Mouse (Mus musculus) myocyte (in vitro differentiated cells): Measurements from ENCODE around the gene Cfap46.

Experiments
- CEBPB ChIP-seq: IDR thresholded peaks from 2 replicates; pipeline ENCODE4 v1.6.1; 2011; ENCODE audit warnings: mild to moderate bottlenecking, moderate library complexity; ENCODE audit not compliant: poor library complexity, insufficient read depth, severe bottlenecking
- MAX ChIP-seq: IDR thresholded peaks from one replicate; pipeline ENCODE4 v1.6.1; 2011; ENCODE audit warnings: low read depth, mild to moderate bottlenecking, control low read depth
- POLR2A ChIP-seq: IDR thresholded peaks from one replicate; pipeline ENCODE4 v1.6.1; 2011; ENCODE audit warnings: low read depth, mild to moderate bottlenecking, control low read depth, moderate library complexity; ENCODE audit not compliant: insufficient read length
- SRF ChIP-seq: IDR thresholded peaks from one replicate; pipeline ENCODE4 v1.6.1; 2011; ENCODE audit warnings: low read depth; ENCODE audit not compliant: control insufficient read depth, insufficient read length
- TCF12 ChIP-seq: IDR thresholded peaks from one replicate; pipeline ENCODE4 v1.6.1; 2011; ENCODE audit warnings: mild to moderate bottlenecking, control low read depth; ENCODE audit not compliant: poor library complexity, insufficient read depth, severe bottlenecking
- TCF3 ChIP-seq: IDR thresholded peaks from one replicate; pipeline ENCODE4 v1.6.1; 2011; ENCODE audit warnings: low read depth, control low read depth; ENCODE audit not compliant: insufficient read length
- USF1 ChIP-seq: IDR thresholded peaks from one replicate; pipeline ENCODE4 v1.6.1; 2011; ENCODE audit warnings: low read depth, mild to moderate bottlenecking, control low read depth, moderate library complexity

DNA sequence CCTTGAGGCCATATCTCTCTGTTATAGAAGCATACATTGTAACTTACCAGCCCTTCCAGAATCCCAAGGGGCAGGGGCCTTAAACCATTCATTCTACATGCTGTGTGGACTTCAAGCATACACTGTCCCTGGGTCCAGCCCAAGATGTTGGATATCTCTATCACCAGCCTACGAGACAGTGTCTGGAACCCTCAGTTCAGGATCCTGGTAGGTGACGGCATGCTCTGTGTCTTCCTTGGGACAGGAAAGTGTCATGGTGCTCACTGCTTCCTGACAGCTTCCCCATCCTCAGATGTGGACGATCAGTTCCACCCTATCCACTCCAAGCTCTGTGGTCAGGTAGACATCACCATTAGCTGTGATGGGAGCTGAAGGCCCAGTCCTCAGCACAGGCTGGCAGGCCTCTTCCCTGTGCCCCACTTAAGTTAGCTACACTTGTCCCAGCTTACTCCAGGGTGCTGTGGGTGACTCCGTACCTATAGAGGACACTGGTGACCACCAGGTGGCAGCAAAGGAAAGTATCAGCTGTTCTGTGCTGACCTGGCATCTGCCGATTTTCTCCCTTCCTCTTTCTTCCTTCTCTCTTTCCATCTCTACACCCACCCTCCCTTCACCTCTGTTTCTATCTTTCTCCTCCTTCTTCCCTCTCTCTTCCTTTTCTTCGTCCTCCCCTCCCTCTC is 19.7 kb upstream of the Cfap46 start:
- no peak for TF ChIP-seq SRF
- no peak for TF ChIP-seq TCF3
- TF ChIP-seq POLR2A: no peak
- TF ChIP-seq USF1: no peak
- TF ChIP-seq CEBPB: no peak
- no peak for TF ChIP-seq TCF12
- no peak for TF ChIP-seq MAX
